Comparison of ENCODE assay signal across 8 mouse cellular contexts in genomic region chr17:24894995-24895547, GRCm38 (mm10). TPM values are rescaled to one million over a fixed set of nuclear protein-coding genes. Genes with fewer than 3 reads are reported as not detected.
A peak's percentile ranks its signal among the peaks of the same experiment; 100 is the strongest.
DNase-seq lines count a peak whose midpoint lies in the region; ATAC-seq lines count a peak whose summit lies in the region.

TSS of gene Eme2 (minus strand) at chr17:24895087.
TSS of gene Mrps34 (plus strand) at chr17:24895116.

- peak within 1 kb of the TSS; percentile 84 for H3K27ac ChIP-seq in heart, embryonic 12.5 days (ENCODE audit: poor library complexity, severe bottlenecking)
- H3K27ac ChIP-seq in kidney, embryonic 16.5 days (ENCODE audit: low read length) = peak within 1 kb of the TSS; percentile 78
- peak within 1 kb of the TSS; percentile 89 for H3K27ac ChIP-seq in liver, embryonic 12.5 days
- peak within 1 kb of the TSS; percentile 78 for H3K27ac ChIP-seq in stomach, embryonic 14.5 days (ENCODE audit: low read length)

- H3K4me2 ChIP-seq in heart, embryonic 12.5 days = peak within 1 kb of the TSS; percentile 96
- H3K4me2 ChIP-seq in kidney, embryonic 16.5 days (replicated peaks; ENCODE audit: low read depth, low read length) = peak within 1 kb of the TSS; percentile 99
- H3K4me2 ChIP-seq in liver, embryonic 12.5 days = peak within 1 kb of the TSS; percentile 97
- H3K4me2 ChIP-seq in stomach, embryonic 14.5 days (replicated peaks; ENCODE audit: low read depth, low read length) = peak within 1 kb of the TSS; percentile 99

- H3K36me3 ChIP-seq in heart, embryonic 12.5 days = peaks cover 71% of the 10 kb centered on the region
- peaks cover 60% of the 10 kb centered on the region for H3K36me3 ChIP-seq in kidney, embryonic 16.5 days (ENCODE audit: insufficient read depth, low read length)
- peaks cover 71% of the 10 kb centered on the region for H3K36me3 ChIP-seq in liver, embryonic 12.5 days
- H3K36me3 ChIP-seq in stomach, embryonic 14.5 days (ENCODE audit: control insufficient read depth, insufficient read depth, low read length) = peaks cover 59% of the 10 kb centered on the region

- peaks cover 48% of the 10 kb centered on the region for H3K4me1 ChIP-seq in heart, embryonic 12.5 days (replicated peaks)
- peaks cover 30% of the 10 kb centered on the region for H3K4me1 ChIP-seq in kidney, embryonic 16.5 days (ENCODE audit: insufficient read depth, low read length)
- peaks cover 47% of the 10 kb centered on the region for H3K4me1 ChIP-seq in liver, embryonic 12.5 days
- H3K4me1 ChIP-seq in stomach, embryonic 14.5 days (ENCODE audit: control insufficient read depth, insufficient read depth, low read length) = peaks cover 15% of the 10 kb centered on the region

- H3K4me3 ChIP-seq in heart, embryonic 12.5 days = peak within 1 kb of the TSS; percentile 69
- peak within 1 kb of the TSS; percentile 80 for H3K4me3 ChIP-seq in kidney, embryonic 16.5 days (ENCODE audit: low read length)
- peak within 1 kb of the TSS; percentile 92 for H3K4me3 ChIP-seq in liver, embryonic 12.5 days
- peak within 1 kb of the TSS; percentile 91 for H3K4me3 ChIP-seq in stomach, embryonic 14.5 days (ENCODE audit: low read depth, low read length)

- peak within 1 kb of the TSS; percentile 94 for H3K9ac ChIP-seq in heart, embryonic 12.5 days
- H3K9ac ChIP-seq in kidney, embryonic 16.5 days (replicated peaks; ENCODE audit: low read length) = peak within 1 kb of the TSS; percentile 91
- peak within 1 kb of the TSS; percentile 88 for H3K9ac ChIP-seq in liver, embryonic 12.5 days
- peak within 1 kb of the TSS; percentile 81 for H3K9ac ChIP-seq in stomach, embryonic 14.5 days (replicated peaks; ENCODE audit: low read depth, low read length)

- peak; percentile 67 for ATAC-seq in CD4-positive, CD25-positive, alpha-beta regulatory T cell, adult 4 months
- peak; percentile 51 for ATAC-seq in erythroid progenitor cell, adult 5-6 weeks (replicated peaks; ENCODE audit: low FRiP score, poor library complexity, severe bottlenecking)
- ATAC-seq in heart, embryonic 12.5 days (ENCODE audit: insufficient number of reproducible peaks, low FRiP score) = peak; percentile 42
- ATAC-seq in kidney, embryonic 16.5 days (ENCODE audit: low FRiP score, low TSS enrichment) = peak; percentile 33; the same call in 1 of the 2 replicates
- peak; percentile 55 for ATAC-seq in liver, embryonic 12.5 days
- ATAC-seq in stomach, embryonic 14.5 days (ENCODE audit: insufficient number of reproducible peaks, insufficient read depth, low FRiP score, low read depth) = peak; percentile 60

- H3K9me3 ChIP-seq in heart, embryonic 12.5 days (replicated peaks) = no peaks in the 10 kb centered on the region
- H3K9me3 ChIP-seq in kidney, embryonic 16.5 days (ENCODE audit: low read length) = no peaks in the 10 kb centered on the region
- H3K9me3 ChIP-seq in liver, embryonic 12.5 days (replicated peaks) = no peaks in the 10 kb centered on the region
- no peaks in the 10 kb centered on the region for H3K9me3 ChIP-seq in stomach, embryonic 14.5 days (ENCODE audit: control insufficient read depth, low read depth, low read length)

- H3K27me3 ChIP-seq in heart, embryonic 12.5 days (replicated peaks) = no peaks in the 10 kb centered on the region
- no peaks in the 10 kb centered on the region for H3K27me3 ChIP-seq in kidney, embryonic 16.5 days (ENCODE audit: insufficient read depth, low read length)
- H3K27me3 ChIP-seq in liver, embryonic 12.5 days (replicated peaks) = no peaks in the 10 kb centered on the region
- no peaks in the 10 kb centered on the region for H3K27me3 ChIP-seq in stomach, embryonic 14.5 days (ENCODE audit: control insufficient read depth, insufficient read depth, low read length)

- under 1% methylated on average over 62 of the region's 62 CpGs for WGBS in heart, embryonic 12.5 days
- under 1% methylated on average over 62 of the region's 62 CpGs for WGBS in kidney, embryonic 16.5 days
- under 1% methylated on average over 62 of the region's 62 CpGs for WGBS in liver, embryonic 12.5 days (ENCODE audit: insufficient replicate concordance)
- WGBS in stomach, embryonic 14.5 days = under 1% methylated on average over 62 of the region's 62 CpGs

- DNase-seq in brain, embryonic 18.5 days (ENCODE audit: low read depth, low spot score) = peak; percentile 77
- peak; percentile 82 for DNase-seq in naive thymus-derived CD4-positive, alpha-beta T cell, adult 2 months (ENCODE audit: low read depth)

RNA-seq across cellular contexts. Expression of gene Eme2, which starts in this region (rescaled TPM):
- polyA plus RNA-seq in CD4-positive, CD25-positive, alpha-beta regulatory T cell, adult 4 months (2017; shearing (Covaris generic)) = 10 to 100 TPM; 19.9 to 41.4 TPM
- 6.3 and 14.4 TPM in 2 replicates for total RNA-seq in erythroid progenitor cell, adult 5-6 weeks (2015; ENCODE audit: low replicate concordance)
- total RNA-seq in erythroid progenitor cell, adult 5-6 weeks (2017; ENCODE audit: low replicate concordance) = 12.7 and 24.5 TPM in 2 replicates
- 25.4 and 27.2 TPM in 2 replicates for polyA plus RNA-seq in heart, embryonic 12.5 days (2016; fragmentation: Nextera tagmentation; extraction: Ambion mirVana)
- 36.5 and 38.5 TPM in 2 replicates for polyA plus RNA-seq in kidney, embryonic 16.5 days (2015; fragmentation: Nextera tagmentation; extraction: Ambion mirVana)
- 20.3 and 21.4 TPM in 2 replicates for polyA plus RNA-seq in liver, embryonic 12.5 days (2016; fragmentation: Nextera tagmentation; extraction: Ambion mirVana)
- polyA plus RNA-seq in stomach, embryonic 14.5 days (2014; fragmentation: Nextera tagmentation; extraction: Ambion mirVana) = 18.9 and 27.8 TPM in 2 replicates

RNA-seq across cellular contexts. Expression of gene Mrps34, which starts in this region (rescaled TPM):
- 10 to 100 TPM; 74.5 to 78.5 TPM for polyA plus RNA-seq in CD4-positive, CD25-positive, alpha-beta regulatory T cell, adult 4 months (2017; shearing (Covaris generic))
- 8.3 and 9.6 TPM in 2 replicates for total RNA-seq in erythroid progenitor cell, adult 5-6 weeks (2015; ENCODE audit: low replicate concordance)
- total RNA-seq in erythroid progenitor cell, adult 5-6 weeks (2017; ENCODE audit: low replicate concordance) = 9.1 and 19.4 TPM in 2 replicates
- 91.1 and 94.9 TPM in 2 replicates for polyA plus RNA-seq in heart, embryonic 12.5 days (2016; fragmentation: Nextera tagmentation; extraction: Ambion mirVana)
- polyA plus RNA-seq in kidney, embryonic 16.5 days (2015; fragmentation: Nextera tagmentation; extraction: Ambion mirVana) = 102 TPM in 2 replicates
- polyA plus RNA-seq in liver, embryonic 12.5 days (2016; fragmentation: Nextera tagmentation; extraction: Ambion mirVana) = 101 and 106 TPM in 2 replicates
- polyA plus RNA-seq in stomach, embryonic 14.5 days (2014; fragmentation: Nextera tagmentation; extraction: Ambion mirVana) = 84.7 and 85.6 TPM in 2 replicates

Comparison
In these comparisons a context has a peak if more than half of its experiments do, and no peak if none do; other contexts are left out.
1. Peak in every context shown above with its lines: DNase-seq, ATAC-seq, H3K4me3 ChIP-seq and H3K27ac ChIP-seq.